Mouse (Mus musculus): ENCODE data around the gene Gstp1. TPM values are rescaled to one million over a fixed set of nuclear protein-coding genes. Genes with fewer than 3 reads are reported as not detected.
"Not testable (repeated sequence)": the region's sequence is repeated elsewhere in the genome, so short reads cannot be mapped to it uniquely, and the experiment has no call there.

The Gstp1 gene
- polyA plus RNA-seq, 2 experiments from 2014 or later: 481 to 485 TPM

GRCm38 (mm10) chr19:4060044-4060898 is 22.5 kb upstream of the Gstp1 start:
- ATAC-seq: not testable (repeated sequence)

GRCm38 (mm10) chr19:4059069-4059740 is 21.4 kb upstream of the Gstp1 start, which contains the start of gene Gstp3:
TSS of gene Gstp3 (minus strand) at chr19:4059569.
- peak; percentile 86 for ATAC-seq

- no peak for ATAC-seq
Observed at GRCm38 (mm10) chr19:4058581-4058980, 20.8 kb upstream of the Gstp1 start.

- ATAC-seq: no peak
Observed at GRCm38 (mm10) chr19:4057962-4058361, 20.2 kb upstream of the Gstp1 start.

GRCm38 (mm10) chr19:4057389-4057788 is 19.6 kb upstream of the Gstp1 start:
- ATAC-seq: no peak

- no peak for ATAC-seq
Observed at GRCm38 (mm10) chr19:4056727-4057126, 18.9 kb upstream of the Gstp1 start.

- no peak for ATAC-seq
Observed at GRCm38 (mm10) chr19:4055947-4056693, 18.3 kb upstream of the Gstp1 start.

GRCm38 (mm10) chr19:4055216-4055946 is 17.6 kb upstream of the Gstp1 start:
- ATAC-seq: no peak

GRCm38 (mm10) chr19:4054613-4055012 is 16.8 kb upstream of the Gstp1 start:
- ATAC-seq: no peak

GRCm38 (mm10) chr19:4052516-4053030 is 14.8 kb upstream of the Gstp1 start:
- ATAC-seq: peak; percentile 63

- ATAC-seq: peak; percentile 55
Observed at GRCm38 (mm10) chr19:4051741-4052515, 14.1 kb upstream of the Gstp1 start.

- no peak for ATAC-seq
Observed at GRCm38 (mm10) chr19:4051016-4051415, 13.2 kb upstream of the Gstp1 start.

GRCm38 (mm10) chr19:4049069-4049468 is 11.3 kb upstream of the Gstp1 start:
- not testable (repeated sequence) for ATAC-seq

- no peak for ATAC-seq
Observed at GRCm38 (mm10) chr19:4047859-4048258, 10.1 kb upstream of the Gstp1 start.

- ATAC-seq: no peak
Observed at GRCm38 (mm10) chr19:4046866-4047254, 9.1 kb upstream of the Gstp1 start.

- ATAC-seq: no peak
Observed at GRCm38 (mm10) chr19:4045966-4046865, 8.4 kb upstream of the Gstp1 start, which contains the start of gene Gstp2. TSS of gene Gstp2 (minus strand) at chr19:4046023.

GRCm38 (mm10) chr19:4044109-4044508 is 6.3 kb upstream of the Gstp1 start:
- not testable (repeated sequence) for ATAC-seq

- ATAC-seq: no peak
Observed at GRCm38 (mm10) chr19:4042124-4042523, 4.3 kb upstream of the Gstp1 start.

- not testable (repeated sequence) for ATAC-seq
Observed at GRCm38 (mm10) chr19:4041500-4041899, 3.7 kb upstream of the Gstp1 start.

- not testable (repeated sequence) for ATAC-seq
Observed at GRCm38 (mm10) chr19:4040941-4041340, 3.2 kb upstream of the Gstp1 start.
